ENCODE assay signal across 27 mouse cellular contexts in the genomic region with DNA sequence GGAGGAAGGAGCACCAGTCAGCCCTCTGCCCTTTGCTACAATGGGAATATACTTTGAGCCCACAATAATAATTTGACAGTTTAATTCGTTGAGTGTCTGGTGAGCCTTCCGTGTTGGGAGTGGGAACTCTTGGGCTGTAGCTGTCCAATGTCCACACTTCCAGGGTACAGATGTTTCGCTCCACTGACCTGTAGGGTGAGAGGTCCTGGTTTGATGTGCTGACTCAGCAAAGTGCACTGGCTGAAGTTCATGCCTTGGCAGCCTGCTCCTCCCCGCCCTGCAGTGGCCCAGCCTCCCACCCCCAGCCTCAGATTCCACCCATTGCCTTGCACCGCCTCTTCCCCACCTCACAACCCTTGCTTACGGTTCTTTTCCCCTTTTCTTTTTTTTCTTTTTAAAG. TPM values are rescaled to one million over a fixed set of nuclear protein-coding genes. Genes with fewer than 3 reads are reported as not detected.
A peak's percentile ranks its signal among the peaks of the same experiment; 100 is the strongest.
DNase-seq lines count a peak whose midpoint lies in the region; ATAC-seq and TF ChIP-seq lines count a peak whose summit lies in the region.
"Had no signal": no experiment of that assay in that cellular context is flagged by ENCODE, and none has a peak within 500 bp of the region (broad histone marks: within the 10 kb centered on the region; RNA-seq: fewer than 3 reads in every experiment).

No protein-coding gene starts in this region.

- no peak overlapping the region for H3K27ac ChIP-seq in MEL (ENCODE audit: control insufficient read depth, low read depth, low read length)
- H3K27ac ChIP-seq in kidney, embryonic 15.5 days, result peak overlapping the region; percentile 54; the same call in 1 of the 2 replicates
- H3K27ac ChIP-seq: forebrain, embryonic 15.5 days; heart, embryonic 13.5 days; hindbrain, embryonic 10.5 days; hindbrain, embryonic 15.5 days; limb, embryonic 10.5 days; limb, embryonic 15.5 days; liver, embryonic 15.5 days; midbrain, embryonic 13.5 days had no signal

- no peaks in the 10 kb centered on the region for H3K36me3 ChIP-seq in MEL (ENCODE audit: control insufficient read depth in 1 of 2, insufficient read depth in 2 of 2, low read length in 2 of 2)
- no peaks in the 10 kb centered on the region for H3K36me3 ChIP-seq in kidney, embryonic 15.5 days
- H3K36me3 ChIP-seq: forebrain, embryonic 15.5 days; G1E; heart, embryonic 13.5 days; hindbrain, embryonic 10.5 days; hindbrain, embryonic 15.5 days; limb, embryonic 10.5 days; limb, embryonic 15.5 days; liver, embryonic 15.5 days; midbrain, embryonic 13.5 days had no signal

- peaks cover 4 to 13% of the 10 kb centered on the region in 2 experiments for H3K27me3 ChIP-seq in MEL (ENCODE audit: control insufficient read depth in 1 of 2, insufficient read depth in 2 of 2, low read length in 2 of 2)
- H3K27me3 ChIP-seq in kidney, embryonic 15.5 days, result no peaks in the 10 kb centered on the region
- H3K27me3 ChIP-seq: forebrain, embryonic 15.5 days; heart, embryonic 13.5 days; hindbrain, embryonic 15.5 days; limb, embryonic 15.5 days; liver, embryonic 15.5 days; midbrain, embryonic 13.5 days had no signal

- H3K9me3 ChIP-seq in MEL (replicated peaks; ENCODE audit: insufficient read depth, low read length), result no peaks in the 10 kb centered on the region
- no peaks in the 10 kb centered on the region for H3K9me3 ChIP-seq in kidney, embryonic 15.5 days (replicated peaks)
- H3K9me3 ChIP-seq: forebrain, embryonic 15.5 days; G1E; heart, embryonic 13.5 days; hindbrain, embryonic 10.5 days; hindbrain, embryonic 15.5 days; limb, embryonic 10.5 days; limb, embryonic 15.5 days; liver, embryonic 15.5 days; megakaryocyte, embryonic 14.5 days; midbrain, embryonic 13.5 days had no signal

- no peak overlapping the region for H3K4me2 ChIP-seq in kidney, embryonic 15.5 days
- H3K4me2 ChIP-seq: forebrain, embryonic 15.5 days; heart, embryonic 13.5 days; hindbrain, embryonic 15.5 days; limb, embryonic 15.5 days; liver, embryonic 15.5 days; lung, embryonic 14.5 days; midbrain, embryonic 13.5 days had no signal

- no peak for TF ChIP-seq EP300 in MEL (IDR thresholded peaks at IDR 0.05; ENCODE audit: low read depth in 1 of 2, low read length in 2 of 2)

- TF ChIP-seq RAD21 in MEL (IDR thresholded peaks at IDR 0.05; ENCODE audit: low read depth, low read length), result no peak

- TF ChIP-seq POLR2A in MEL (IDR thresholded peaks at IDR 0.05; ENCODE audit: control insufficient read depth in 1 of 2, insufficient read depth in 1 of 2, low read depth in 1 of 2, low read length in 2 of 2, poor library complexity in 1 of 2), result no peak

- no peaks in the 10 kb centered on the region for H3K79me2 ChIP-seq in MEL (ENCODE audit: control insufficient read depth, insufficient read depth, low read length, poor library complexity)

- H3K9ac ChIP-seq in MEL (ENCODE audit: control insufficient read depth, low read depth, low read length, poor library complexity, severe bottlenecking), result no peak overlapping the region
- H3K9ac ChIP-seq in kidney, embryonic 15.5 days, result no peak overlapping the region
- H3K9ac ChIP-seq: forebrain, embryonic 15.5 days; heart, embryonic 13.5 days; hindbrain, embryonic 15.5 days; limb, embryonic 15.5 days; liver, embryonic 15.5 days; lung, embryonic 14.5 days; midbrain, embryonic 13.5 days had no signal

- peak; percentile 12 for DNase-seq in MEL (ENCODE audit: low read depth, low spot score)
- peak; percentile 75 for DNase-seq in kidney, adult 18-20 months
- peak; percentile 79 to 93 for DNase-seq in kidney, postnatal 25 days
- no peak for DNase-seq in left cerebral cortex, adult 8-10 months (ENCODE audit: low spot score in 2 of 2)
- no peak for DNase-seq in adrenal gland, adult (ENCODE audit: inconsistent age in 2 of 2, low spot score in 1 of 2)
- DNase-seq in lung, postnatal 4 days, result no peak
- DNase-seq in lung, postnatal 10 days, result no peak
- DNase-seq: adrenal gland, adult 8-10 months; B cell, adult 2 months; cerebellum, adult 2 months; cerebellum, postnatal 25 days; heart, postnatal 10 days; layer of hippocampus, postnatal 36 days; lung, embryonic 14.5 days; thymus, postnatal 14 days had no signal

- ATAC-seq in kidney, embryonic 15.5 days (replicated peaks; ENCODE audit: low FRiP score), result no peak; the same call in 1 of the 2 replicates
- ATAC-seq: forebrain, embryonic 15.5 days; inflammation-experienced regulatory T-cells, adult 6 months; midbrain, embryonic 13.5 days had no signal

- TF ChIP-seq CTCF in MEL (IDR thresholded peaks at IDR 0.05 in 2 of 3, conservative IDR thresholded peaks at IDR 0.05 in 1 of 3; ENCODE audit: control insufficient read depth in 1 of 3, insufficient read depth in 1 of 3, low read depth in 2 of 3, low read length in 3 of 3, poor library complexity in 1 of 3, severe bottlenecking in 1 of 3), result no peak

- H3K4me1 ChIP-seq in MEL (ENCODE audit: control insufficient read depth in 1 of 2, insufficient read depth in 2 of 2, low read length in 2 of 2), result no peaks in the 10 kb centered on the region
- peaks cover 4% of the 10 kb centered on the region; the same call in 1 of the 2 replicates for H3K4me1 ChIP-seq in kidney, embryonic 15.5 days
- H3K4me1 ChIP-seq: forebrain, embryonic 15.5 days; hindbrain, embryonic 15.5 days; liver, embryonic 15.5 days had no signal

- 52% methylated on average over 6 of the region's 6 CpGs for WGBS in kidney, embryonic 15.5 days

- H3K4me3 ChIP-seq in MEL (ENCODE audit: control insufficient read depth in 1 of 2, insufficient read depth in 1 of 2, low read depth in 2 of 2, low read length in 2 of 2), result no peak overlapping the region
- H3K4me3 ChIP-seq in kidney, embryonic 15.5 days (replicated peaks), result no peak overlapping the region
- H3K4me3 ChIP-seq: forebrain, embryonic 15.5 days; heart, embryonic 13.5 days; hindbrain, embryonic 10.5 days; hindbrain, embryonic 15.5 days; limb, embryonic 10.5 days; limb, embryonic 15.5 days; liver, embryonic 15.5 days; megakaryocyte, embryonic 14.5 days; midbrain, embryonic 13.5 days had no signal

TF ChIP-seq in MEL, 35 proteins besides CTCF, POLR2A, EP300 and RAD21:
- peak; percentile 82 for TF ChIP-seq MAFK (IDR thresholded peaks at IDR 0.05; ENCODE audit: borderline replicate concordance, low read depth, low read length)
- TF ChIP-seq CHD1 (IDR thresholded peaks at IDR 0.05; ENCODE audit: low read depth, low read length), result no peak
- TF ChIP-seq ZNF384 (IDR thresholded peaks at IDR 0.05; ENCODE audit: low read depth, low read length), result no peak

RNA-seq across cellular contexts. Expression of a gene that starts 33.5 kb away (rescaled TPM):
- total RNA-seq in MEL (2012; rRNA removed), result 0.72 and 0.89 TPM in 2 replicates
- 1 to 10 TPM in 1 of 2 experiments, not detected in 1; 1.7 TPM for polyA plus RNA-seq in MEL (2012; ENCODE audit: insufficient read depth in 1 of 2, insufficient read length in 2 of 2, low read depth in 1 of 2, low replicate concordance in 2 of 2, missing spikeins in 1 of 2)
- 9.8 and 13.6 TPM in 2 replicates for polyA plus RNA-seq in kidney, embryonic 15.5 days (2015; fragmentation: Nextera tagmentation; extraction: Ambion mirVana)
- total RNA-seq in left cerebral cortex, adult 8-10 months (2022), result 100 to 1,000 TPM; 361 to 377 (median 364) TPM

Comparison
In these comparisons a context has a peak if more than half of its experiments do, and no peak if none do; other contexts are left out.
1. DNase-seq: peak in MEL (single experiment), kidney, adult 18-20 months (single experiment) and kidney, postnatal 25 days (2 of 2); none in left cerebral cortex, adult 8-10 months (0 of 2), adrenal gland, adult (0 of 2), lung, postnatal 4 days (0 of 2) and lung, postnatal 10 days (single experiment).
2. RNA of a gene that starts 33.5 kb away (total RNA-seq): 361 to 377 TPM in left cerebral cortex, adult 8-10 months; 0.72 to 0.89 TPM in MEL; every median in the first group is over 100 times any median in the second.